Mouse (Mus musculus) mouse trophoblast stem cell (cell line): Measurements from ENCODE around the gene Enpp6.
"Not testable (repeated sequence)": the region's sequence is repeated elsewhere in the genome, so short reads cannot be mapped to it uniquely, and the experiment has no call there.

Experiments
- in situ Hi-C, 2 experiments: fragments of 300-500 bp; cut with MseI, MboI; formaldehyde crosslinking; loops; 2 replicates in 1 of 2; 3 replicates in 1 of 2; pipeline ENCODE4 v1.15.1; 2025

Enpp6 gene

GRCm38 (mm10) chr8:46995931-46996664, 9.4 kb downstream of the Enpp6 start:
- in situ Hi-C loops = no loop called here

GRCm38 (mm10) chr8:47005676-47006075, 19.0 kb downstream of the Enpp6 start:
- in situ Hi-C loops = no loop called here

GRCm38 (mm10) chr8:47006785-47007184, 20.1 kb downstream of the Enpp6 start:
- in situ Hi-C loops = no loop called here

- in situ Hi-C loops = no loop called here
Observed at GRCm38 (mm10) chr8:47008220-47008773, 21.6 kb downstream of the Enpp6 start.

- in situ Hi-C loops = loop anchor here (5.0 kb wide), 1 partner anchor 356 kb away; no protein-coding TSS in a partner anchor
Observed at GRCm38 (mm10) chr8:47016268-47016946, 29.7 kb downstream of the Enpp6 start.

- in situ Hi-C loops = no loop called here
Observed at GRCm38 (mm10) chr8:47021135-47021555, 34.5 kb downstream of the Enpp6 start.

GRCm38 (mm10) chr8:47024612-47025011, 37.9 kb downstream of the Enpp6 start:
- in situ Hi-C loops = no loop called here

- in situ Hi-C loops = no loop called here
Observed at GRCm38 (mm10) chr8:47026841-47027490, 40.3 kb downstream of the Enpp6 start.

- in situ Hi-C loops = no loop called here
Observed at GRCm38 (mm10) chr8:47028474-47028873, 41.8 kb downstream of the Enpp6 start.

- in situ Hi-C loops = no loop called here
Observed at GRCm38 (mm10) chr8:47030321-47030720, 43.6 kb downstream of the Enpp6 start.

GRCm38 (mm10) chr8:47032081-47032480, 45.4 kb downstream of the Enpp6 start:
- in situ Hi-C loops = no loop called here

GRCm38 (mm10) chr8:47033976-47034375, 47.3 kb downstream of the Enpp6 start:
- in situ Hi-C loops = no loop called here

GRCm38 (mm10) chr8:47036501-47036900, 49.8 kb downstream of the Enpp6 start:
- in situ Hi-C loops = no loop called here

- in situ Hi-C loops = no loop called here
Observed at GRCm38 (mm10) chr8:47037405-47037804, 50.7 kb downstream of the Enpp6 start.

GRCm38 (mm10) chr8:47040215-47040614, 53.5 kb downstream of the Enpp6 start:
- in situ Hi-C loops = not testable (repeated sequence)

GRCm38 (mm10) chr8:47046340-47046739, 59.7 kb downstream of the Enpp6 start:
- in situ Hi-C loops = no loop called here

- in situ Hi-C loops = no loop called here
Observed at GRCm38 (mm10) chr8:47047146-47047545, 60.5 kb downstream of the Enpp6 start.

GRCm38 (mm10) chr8:47048584-47048983, 61.9 kb downstream of the Enpp6 start:
- in situ Hi-C loops = no loop called here

GRCm38 (mm10) chr8:47052643-47053042, 66.0 kb downstream of the Enpp6 start:
- in situ Hi-C loops = no loop called here

- in situ Hi-C loops = no loop called here
Observed at GRCm38 (mm10) chr8:47056086-47056485, 69.4 kb downstream of the Enpp6 start.

GRCm38 (mm10) chr8:47058526-47058925, 71.8 kb downstream of the Enpp6 start:
- in situ Hi-C loops = no loop called here

GRCm38 (mm10) chr8:47058971-47059370, 72.3 kb downstream of the Enpp6 start:
- in situ Hi-C loops = no loop called here
